Mouse (Mus musculus): ENCODE results near the gene Celf5.

Gene Celf5

DNA sequence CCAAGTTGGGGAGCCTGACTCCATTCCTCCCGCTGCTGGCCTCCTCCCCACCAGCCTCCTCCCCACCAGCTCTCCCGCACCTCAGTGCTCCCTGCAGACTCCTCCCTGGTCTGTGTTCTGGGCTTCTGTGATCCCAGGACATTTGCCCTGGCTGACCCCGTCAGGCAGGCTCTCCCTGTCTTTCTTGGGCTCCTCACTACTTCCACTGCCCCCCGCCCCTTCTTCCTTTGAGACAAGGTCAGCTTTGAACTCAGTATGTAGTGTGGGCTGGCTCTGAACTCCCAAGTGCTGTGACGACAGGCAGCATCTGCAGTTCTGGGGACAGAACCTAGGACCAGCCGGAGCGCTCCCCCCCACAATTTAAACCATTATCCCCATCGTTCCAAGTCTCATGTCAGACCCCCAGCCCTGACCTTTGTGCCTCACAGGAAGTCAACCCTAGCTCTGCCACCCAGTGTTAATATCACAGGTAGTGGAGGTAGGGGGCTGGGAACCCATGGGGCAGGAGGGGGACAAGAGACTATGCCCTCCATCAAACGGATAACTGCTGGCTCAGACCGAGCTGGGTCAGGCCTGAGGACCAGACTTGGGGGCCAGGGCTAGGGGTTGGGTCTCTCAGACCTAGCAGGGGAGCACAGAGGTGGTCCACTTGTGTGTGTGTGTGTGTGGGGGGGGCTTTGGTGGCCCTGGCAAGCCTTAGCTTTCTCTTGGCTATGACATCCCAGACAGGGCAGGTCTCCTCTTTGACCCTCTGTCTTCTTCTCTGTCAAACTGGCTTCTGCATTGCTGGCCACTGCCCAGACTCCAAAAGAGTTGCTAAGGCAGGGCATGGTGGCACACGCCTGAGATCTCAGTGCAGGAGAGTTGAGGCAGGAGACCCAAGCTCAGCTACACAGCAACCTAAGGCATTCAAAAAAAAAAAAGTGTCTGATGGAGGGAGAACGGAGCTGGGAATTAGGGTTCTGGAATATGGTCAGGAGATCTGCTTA is 65.0 kb downstream of the Celf5 start:
- in situ Hi-C loops (cut with MboI, MseI), result no loop called here

- in situ Hi-C loops (cut with MboI, MseI), result no loop called here
These were observed 65.8 kb downstream of the Celf5 start for GRCm38 (mm10) chr10:81416581-81417226.

- in situ Hi-C loops (cut with MboI, MseI), result no loop called here
These were observed 66.8 kb downstream of the Celf5 start for GRCm38 (mm10) chr10:81415549-81416310.

GRCm38 (mm10) chr10:81415146-81415545 is 67.4 kb downstream of the Celf5 start:
- in situ Hi-C loops (cut with MboI, MseI), result no loop called here

GRCm38 (mm10) chr10:81414682-81415081 is 67.8 kb downstream of the Celf5 start:
- in situ Hi-C loops (cut with MboI, MseI), result no loop called here

DNA sequence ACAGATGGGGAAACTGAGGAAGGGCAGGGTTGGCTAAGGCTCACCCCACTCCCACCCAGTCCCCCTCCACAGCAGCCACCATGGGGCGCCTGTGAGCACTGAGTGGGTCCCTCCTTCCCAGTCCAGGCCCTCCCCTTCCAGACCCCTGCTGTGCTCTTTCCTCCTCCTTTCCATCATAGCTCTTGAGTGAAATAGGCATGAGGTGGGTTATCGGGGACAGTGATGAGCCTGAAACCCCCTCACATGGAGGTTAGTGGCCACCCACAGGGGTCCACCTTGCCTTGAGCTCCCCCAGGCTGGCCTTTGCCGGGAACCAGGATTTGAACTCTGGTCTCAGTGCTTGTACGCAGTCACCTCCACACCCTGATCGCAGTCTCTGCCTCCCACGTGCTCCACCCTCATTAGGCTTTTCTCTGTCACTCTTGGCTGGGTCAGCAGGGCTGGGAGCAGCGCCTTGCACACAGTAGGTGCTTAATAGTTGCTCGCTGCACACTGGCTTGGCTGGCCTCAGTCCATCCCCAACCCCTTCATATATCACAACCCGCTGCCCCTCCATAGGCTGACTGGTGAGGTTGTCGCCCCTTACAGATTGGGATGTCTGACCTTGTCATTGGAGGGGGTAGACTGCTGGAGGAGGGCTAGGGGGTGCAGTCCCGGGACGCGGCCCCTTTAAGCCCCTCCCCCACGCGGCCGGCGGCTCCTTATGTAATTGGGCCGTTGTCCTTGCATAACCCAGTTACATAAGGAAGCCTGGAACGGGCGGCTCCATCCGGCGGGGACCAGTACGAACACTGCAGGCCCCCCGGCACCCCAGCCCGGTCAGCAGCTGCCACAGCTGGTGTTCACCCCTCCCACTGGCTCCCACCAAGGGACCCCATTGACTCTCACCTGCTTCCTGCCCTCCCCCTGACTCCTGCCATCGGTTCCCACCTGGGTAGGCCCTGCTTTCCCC is 68.9 kb downstream of the Celf5 start:
- in situ Hi-C loops (cut with MboI, MseI), result no loop called here

DNA sequence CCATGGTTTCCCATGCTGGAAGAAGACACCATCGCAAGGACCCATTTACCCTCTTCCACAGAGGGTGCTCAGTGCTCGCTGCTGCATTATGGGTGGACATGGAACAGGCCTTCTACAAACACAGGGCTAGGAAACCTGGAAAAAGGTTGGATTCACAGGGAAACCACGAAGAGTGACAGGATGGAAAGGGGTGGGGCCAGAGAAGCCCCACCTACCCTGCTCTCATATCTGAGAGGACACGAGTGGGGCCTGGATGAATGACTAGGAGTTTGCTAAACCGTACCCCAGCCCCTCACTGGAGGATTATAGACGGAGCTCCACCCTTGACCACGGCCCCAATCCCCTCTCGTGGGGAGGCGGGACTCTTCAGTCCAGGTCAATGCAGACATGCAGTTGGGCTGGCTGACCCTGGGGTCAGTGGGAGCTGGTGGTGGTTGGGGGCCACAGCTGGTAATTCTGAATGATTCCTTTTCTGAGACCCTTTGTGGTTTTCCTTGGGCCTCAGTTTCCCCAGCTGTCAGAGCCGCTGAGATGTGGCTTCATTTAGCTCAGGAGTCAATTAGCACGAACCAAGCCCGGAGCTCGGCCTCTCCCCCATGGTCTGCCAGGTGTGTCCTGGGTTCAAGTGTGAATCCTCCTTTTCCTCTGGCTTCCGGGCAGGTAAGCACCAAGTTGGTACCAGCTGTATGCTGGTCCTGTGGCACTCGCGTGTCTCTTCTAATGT is 69.8 kb downstream of the Celf5 start:
- in situ Hi-C loops (cut with MboI, MseI), result no loop called here

- in situ Hi-C loops (cut with MboI, MseI), result no loop called here
These were observed 70.8 kb downstream of the Celf5 start for GRCm38 (mm10) chr10:81411471-81412400.

GRCm38 (mm10) chr10:81410981-81411380 is 71.5 kb downstream of the Celf5 start:
- in situ Hi-C loops (cut with MboI, MseI), result no loop called here

GRCm38 (mm10) chr10:81410350-81410749 is 72.2 kb downstream of the Celf5 start:
- in situ Hi-C loops (cut with MboI, MseI), result no loop called here

GRCm38 (mm10) chr10:81409330-81409729 is 73.2 kb downstream of the Celf5 start:
- in situ Hi-C loops (cut with MboI, MseI), result no loop called here

All from regulatory T cell (primary cell).